Mouse (Mus musculus) v-Abl transformed pro-B cells (cell line): Measurements from ENCODE around the gene Herc4.

ENCODE experiments used
- in situ Hi-C, 2 experiments: fragments of 400-800 bp; cut with MboI; formaldehyde crosslinking; loops; one replicate each; pipeline ENCODE4 v1.15.1; 2025; ENCODE audit not compliant: unreplicated experiment in 2 of 2

The Herc4 gene

DNA sequence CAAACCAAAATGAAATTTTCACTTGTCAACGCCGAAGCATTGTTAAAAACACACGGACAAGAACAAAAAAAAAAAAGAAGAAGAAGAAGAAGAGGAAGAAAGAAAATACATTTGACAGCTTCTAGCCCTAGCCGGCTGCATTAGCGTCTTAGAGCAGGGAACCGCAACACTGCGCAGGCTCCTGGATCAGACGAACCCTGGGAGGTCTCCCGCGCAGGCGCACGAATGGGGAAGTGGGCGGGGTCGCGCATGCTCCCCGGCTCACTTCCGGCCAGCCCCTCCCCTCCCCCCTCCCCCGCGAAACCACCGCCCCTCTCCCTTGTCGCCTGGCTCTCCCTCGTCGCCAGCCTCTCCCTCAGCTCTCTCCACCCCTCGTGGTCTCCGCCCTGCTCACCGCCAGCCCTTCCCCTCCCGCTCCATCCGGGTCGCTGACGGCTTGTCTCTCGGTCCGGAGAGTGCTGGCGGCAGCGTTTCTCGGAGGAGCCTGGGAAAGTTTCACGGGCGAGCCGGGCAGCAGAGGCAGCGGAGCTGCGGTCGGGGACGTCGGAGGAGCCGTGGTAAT, at the start of gene Herc4:
Gene Herc4 (plus strand): TSS at position 318 of the 562 bp plus-strand sequence.
- in situ Hi-C loops: no loop called here

DNA sequence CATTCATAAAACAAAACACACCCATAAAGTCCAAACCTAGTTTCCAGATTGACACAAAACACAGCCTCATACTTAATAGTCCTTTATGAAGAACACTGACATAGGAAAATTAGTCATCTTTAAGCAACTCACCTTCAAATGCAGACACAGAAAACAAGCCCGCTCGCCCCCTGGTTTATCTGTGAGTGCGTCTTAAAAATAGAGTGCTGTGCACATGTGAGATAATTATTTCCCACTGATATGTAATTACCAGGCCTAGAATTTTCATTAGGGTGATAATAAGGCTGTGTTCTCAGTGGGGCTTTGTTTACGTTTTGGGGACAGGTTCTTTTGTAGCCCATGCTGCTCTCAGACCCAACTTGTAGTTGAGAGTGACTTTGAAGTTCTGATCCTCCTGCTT, 44.6 kb upstream of the Herc4 start:
- in situ Hi-C loops: no loop called here

DNA sequence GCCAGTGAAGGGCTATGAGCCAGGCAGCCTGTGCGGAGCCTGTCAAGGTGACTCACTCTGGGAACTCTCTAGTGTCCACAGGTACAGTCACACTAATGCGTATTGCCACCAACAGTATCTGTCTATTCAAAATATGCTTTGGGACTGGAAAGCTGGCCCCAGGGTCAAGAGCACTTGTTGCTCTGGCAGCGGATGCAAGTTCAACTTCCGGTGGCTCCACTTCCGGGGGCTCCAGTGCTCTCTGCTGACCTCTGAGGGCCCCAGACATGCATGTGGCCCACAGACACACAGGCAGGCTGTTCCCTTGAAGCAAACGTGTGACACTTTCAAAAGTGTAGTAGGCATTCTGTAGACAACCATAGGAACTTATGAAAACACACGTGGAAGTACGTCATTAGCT, 42.1 kb upstream of the Herc4 start:
- in situ Hi-C loops: no loop called here

DNA sequence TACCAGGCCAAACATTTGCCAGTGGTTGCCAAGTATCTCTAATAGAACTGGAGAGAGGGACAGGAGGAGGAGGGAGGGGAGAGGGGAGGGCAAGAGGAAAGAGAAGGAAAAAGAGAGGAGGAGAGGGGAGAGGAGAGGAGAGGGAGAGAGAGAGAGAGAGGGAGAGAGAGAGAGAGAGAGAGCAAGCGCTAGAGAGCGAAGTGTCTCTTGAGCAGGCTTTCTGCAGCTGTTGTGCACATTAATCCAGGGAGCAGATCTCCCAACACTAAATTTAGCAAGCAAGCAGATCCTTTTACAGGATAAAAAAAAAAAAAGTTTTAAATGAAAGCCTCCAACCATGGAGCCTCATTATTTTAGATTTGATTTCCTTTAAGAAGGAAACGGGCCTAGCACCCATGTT, 40.6 kb upstream of the Herc4 start:
- in situ Hi-C loops: no loop called here

DNA sequence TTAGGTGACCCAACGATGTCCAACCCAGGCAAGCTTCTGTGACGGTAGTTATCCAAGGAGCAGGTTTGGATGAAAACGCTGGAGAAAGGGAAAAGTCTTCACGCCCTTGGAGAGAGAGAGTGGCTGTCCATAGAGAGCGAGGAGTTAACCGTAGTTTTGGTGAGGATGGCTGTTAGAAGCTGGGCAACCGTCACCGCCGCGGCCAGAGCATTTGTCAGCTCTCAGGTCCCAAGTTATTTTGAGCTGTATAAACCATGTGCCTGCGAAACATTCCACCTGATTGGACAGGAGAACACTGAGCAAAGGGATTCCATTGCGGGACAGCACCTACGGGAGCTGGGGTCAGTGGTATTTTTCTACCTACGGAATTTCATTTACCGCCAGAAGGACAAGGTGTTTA, 39.9 kb upstream of the Herc4 start, which contains the start of gene Mypn:
Gene Mypn (minus strand): TSS at position 225 of the 400 bp plus-strand sequence.
- in situ Hi-C loops: no loop called here

DNA sequence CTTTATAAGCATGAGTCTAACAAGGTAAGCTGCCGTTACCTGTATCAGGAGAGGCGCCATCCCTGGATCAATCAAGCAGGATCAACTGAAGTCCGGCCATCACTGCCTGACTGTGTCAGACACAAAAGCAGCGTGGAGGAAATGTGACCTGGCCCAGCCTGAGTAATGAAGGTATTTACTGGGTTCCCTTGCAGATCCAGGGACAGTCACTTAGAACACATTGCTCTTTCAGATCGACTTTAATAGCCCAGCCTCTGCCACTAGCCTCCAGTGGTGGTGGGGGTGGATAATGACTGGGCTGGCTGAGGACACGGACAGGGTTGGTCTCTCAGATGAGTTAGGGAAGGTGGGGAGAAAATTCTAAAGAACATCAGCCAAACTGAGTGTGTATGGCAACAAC, 34.7 kb upstream of the Herc4 start:
- in situ Hi-C loops: no loop called here

DNA sequence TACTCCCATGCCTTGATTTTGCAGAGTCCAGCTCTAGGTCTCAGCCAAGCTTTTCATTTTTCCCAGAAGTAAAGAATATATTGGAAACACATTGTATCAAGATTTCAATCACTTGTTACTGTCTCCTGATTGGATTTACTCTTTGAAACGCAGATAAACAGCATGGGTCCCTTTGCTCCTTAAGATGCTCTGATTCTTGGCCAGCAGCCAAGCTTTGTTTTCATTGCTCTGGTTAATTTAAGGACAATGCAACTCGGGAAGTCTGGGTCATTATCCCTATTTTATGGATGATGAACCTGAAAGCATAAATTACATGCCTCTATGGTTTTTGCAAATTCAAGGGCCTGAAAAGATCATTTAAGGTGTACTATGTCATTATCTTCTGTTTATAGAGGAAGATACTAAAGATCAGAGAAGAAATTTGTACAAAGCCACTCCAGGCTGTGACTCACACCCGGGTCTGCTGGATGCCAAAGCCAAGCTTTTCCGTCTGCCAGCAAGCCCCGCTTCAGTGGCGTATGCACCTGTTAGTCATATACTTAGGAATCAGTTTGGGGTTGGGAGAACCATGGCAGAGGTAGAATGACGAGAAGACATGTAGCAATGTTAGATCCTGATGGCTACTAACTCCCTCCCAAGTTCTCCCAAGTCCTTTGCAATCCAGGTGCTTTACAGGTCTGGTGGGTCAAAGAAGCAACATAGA, 22.4 kb upstream of the Herc4 start:
- in situ Hi-C loops: no loop called here

DNA sequence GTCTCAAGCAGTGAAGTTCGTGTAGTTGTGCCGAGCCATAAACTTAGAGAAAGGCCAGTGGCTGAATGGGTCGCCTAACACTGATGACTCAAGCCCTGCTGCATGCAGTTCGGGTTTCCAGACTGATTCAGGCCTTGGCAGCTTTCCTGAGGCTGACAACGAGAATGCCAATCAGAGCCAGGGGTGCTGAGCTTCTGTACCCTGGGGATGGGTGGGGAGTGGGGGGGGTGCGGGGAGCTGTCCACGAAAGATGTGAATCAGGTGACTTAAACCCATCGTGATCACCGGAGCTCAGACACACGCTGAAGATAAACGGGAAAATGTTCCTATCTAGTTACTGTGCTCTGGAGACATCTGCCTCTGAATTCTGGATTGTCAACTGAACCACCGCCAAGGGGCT, 19.3 kb upstream of the Herc4 start:
- in situ Hi-C loops: no loop called here

DNA sequence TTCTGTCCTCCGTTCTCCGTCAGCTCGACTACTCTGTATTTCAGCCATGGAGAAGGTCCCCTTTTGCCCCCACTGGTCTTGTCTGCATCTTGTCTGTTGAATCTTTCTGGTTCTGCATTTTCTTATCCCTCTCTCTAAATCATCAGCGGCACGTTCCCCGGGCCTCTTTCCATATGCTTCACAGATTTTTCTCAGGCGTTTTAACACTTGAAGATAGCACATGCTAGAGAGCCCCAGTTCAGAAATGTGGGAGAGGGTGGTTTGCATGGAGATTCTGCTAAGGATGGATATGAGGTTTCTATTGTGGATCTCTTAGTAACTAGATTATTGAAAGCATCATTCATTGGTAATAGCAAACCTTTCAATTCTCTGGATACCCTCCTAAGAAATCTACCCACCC, 13.3 kb upstream of the Herc4 start:
- in situ Hi-C loops: no loop called here

DNA sequence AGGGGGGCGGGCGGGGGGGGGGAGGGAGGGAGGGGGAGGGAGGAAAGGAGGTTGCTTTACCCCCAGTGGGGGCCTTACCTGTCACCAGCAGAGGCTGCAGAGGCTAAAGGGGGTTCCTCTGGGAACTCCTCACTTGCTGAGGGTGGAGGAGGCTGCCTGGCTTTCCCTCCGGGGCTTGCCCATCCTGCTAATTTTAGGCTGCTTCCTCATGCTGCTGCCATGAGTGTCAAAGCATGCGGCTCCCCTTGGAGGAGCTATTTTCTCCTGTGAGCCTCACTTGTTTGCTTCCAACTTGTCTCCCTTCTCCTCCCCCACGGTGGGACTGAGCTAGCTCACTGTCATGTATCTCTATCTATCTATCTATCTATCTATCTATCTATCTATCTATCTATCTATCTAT, 12.8 kb upstream of the Herc4 start:
- in situ Hi-C loops: no loop called here

DNA sequence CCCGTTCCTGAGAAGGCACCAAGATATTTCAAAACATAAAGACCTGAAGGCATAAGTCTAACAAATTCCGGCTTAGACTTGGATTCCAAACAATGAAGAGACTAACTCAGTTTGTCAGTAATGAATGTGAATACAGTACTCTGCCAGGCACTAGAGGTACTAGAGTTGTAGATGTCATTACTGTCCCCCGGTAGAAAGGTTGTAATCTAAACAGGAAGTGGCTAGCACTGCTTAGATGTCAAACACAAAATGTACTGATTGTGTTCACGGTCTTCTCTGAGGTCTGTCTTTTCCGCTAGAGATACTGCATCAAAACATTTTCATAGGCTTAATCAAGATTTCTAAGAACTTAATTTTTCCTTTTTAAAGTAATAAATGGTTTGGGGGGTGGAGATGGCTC, 12.0 kb upstream of the Herc4 start:
- in situ Hi-C loops: no loop called here

DNA sequence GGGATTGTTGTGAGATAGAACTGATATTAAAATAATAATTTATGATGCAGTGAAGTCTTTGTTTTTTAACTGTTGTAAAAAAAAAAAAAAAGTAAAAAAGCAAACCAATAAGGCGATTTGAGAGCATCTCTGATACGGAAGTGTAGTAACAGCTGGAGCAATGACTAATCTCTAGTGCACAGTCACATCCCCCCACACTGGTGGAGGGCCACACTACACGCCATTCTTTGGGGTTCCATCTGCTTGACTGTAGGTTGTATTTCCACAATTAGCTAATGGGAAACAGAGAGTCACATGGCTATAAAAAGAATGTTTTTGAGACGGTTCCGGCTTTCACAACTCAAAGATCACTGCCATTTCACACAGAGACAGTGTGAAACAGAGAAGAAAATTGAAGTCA, 9.5 kb upstream of the Herc4 start:
- in situ Hi-C loops: no loop called here

DNA sequence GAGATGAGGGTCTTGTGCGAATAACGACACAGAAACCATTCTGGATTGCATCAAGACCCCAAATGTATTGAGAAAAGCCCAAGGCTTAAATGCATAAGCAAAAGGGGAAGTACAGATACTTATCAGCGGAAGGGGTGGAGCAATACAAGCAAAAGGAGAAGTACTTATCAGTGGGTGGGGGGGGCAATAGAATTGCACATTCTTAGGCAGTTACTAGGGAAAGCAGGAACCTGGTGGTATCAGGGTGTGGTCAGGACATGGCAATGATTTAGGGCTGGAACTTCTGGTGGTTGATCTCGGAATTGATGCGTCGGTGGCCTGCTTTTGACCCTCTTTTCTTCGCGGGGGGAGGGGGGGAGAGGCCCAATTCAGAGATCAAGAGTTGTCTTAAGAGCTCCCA, 7.7 kb upstream of the Herc4 start:
- in situ Hi-C loops: no loop called here

DNA sequence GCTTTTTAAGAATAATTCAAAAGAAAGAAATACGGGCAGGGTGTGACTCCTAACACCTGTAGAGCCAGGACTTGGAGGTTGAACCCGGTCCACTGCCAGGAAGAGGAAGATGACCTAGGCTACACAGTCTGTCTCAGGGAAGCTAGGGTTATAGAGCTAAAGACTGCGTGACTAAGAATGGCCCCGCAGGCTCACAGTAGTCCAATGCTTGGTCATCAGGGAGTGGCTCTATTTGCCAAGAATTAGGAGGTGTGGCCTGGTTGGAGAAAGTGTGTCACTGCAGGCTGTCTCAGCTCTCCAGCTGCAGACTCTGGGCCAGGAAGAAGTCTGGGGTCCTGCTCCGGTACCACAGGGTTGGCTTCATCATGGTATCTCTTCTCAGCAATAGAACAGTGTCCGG, 6.9 kb upstream of the Herc4 start:
- in situ Hi-C loops: no loop called here

DNA sequence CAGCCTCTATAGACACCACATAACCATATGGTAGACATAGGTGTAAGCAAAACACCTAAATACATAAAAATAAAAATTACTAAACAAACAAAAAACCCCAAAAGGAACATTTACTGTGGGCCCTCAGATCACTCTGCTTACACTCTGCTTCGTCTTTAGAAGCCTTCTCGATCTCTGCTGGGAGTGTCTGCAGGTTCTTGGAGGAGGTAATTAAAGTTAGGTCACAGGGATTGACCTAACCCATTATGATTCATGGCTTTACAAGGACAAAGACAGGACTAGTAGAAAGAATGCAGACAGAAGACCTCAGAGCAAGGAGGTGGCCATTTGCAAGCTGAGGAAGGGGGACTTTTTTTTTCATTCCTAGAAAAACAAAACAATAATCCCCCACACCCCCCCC, 6.4 kb upstream of the Herc4 start:
- in situ Hi-C loops: no loop called here

DNA sequence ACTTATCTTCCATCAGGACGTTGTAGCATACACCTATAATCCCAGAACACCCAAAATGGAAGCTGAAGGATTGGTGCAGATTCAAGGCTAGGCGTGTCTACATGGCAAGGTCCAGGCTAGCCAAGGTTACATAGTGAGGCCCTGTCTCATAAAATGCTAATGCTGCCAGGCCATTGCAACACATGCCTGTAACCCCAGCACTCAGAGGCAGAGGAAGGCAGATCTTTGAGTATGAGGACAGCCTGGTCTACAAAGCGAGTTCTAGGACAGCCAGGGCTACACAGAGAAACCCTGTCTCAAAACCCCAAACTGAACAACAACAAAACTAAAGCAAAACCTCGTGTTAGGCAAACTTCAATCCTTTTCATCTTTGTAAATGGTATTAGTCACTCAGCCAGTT, 5.5 kb upstream of the Herc4 start:
- in situ Hi-C loops: no loop called here

DNA sequence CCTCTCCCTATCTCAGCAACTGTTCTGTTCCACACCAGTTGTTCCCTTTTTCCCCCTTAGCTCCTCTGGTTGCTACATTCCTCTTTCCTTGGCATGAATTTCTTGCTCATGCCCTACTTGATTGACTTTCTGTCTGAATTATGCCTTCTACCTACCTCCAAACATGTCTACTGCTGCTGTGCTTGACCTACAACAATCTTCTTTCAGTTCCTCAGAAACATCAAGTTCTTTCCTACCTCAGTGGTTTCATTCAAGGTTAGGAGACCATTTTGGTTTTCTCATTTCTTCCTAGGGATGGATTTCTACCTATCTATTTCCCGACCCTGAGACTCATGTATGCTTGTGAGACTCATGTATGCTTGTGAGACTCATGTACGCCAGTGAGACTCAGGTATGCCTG, 3.8 kb upstream of the Herc4 start:
- in situ Hi-C loops: no loop called here

DNA sequence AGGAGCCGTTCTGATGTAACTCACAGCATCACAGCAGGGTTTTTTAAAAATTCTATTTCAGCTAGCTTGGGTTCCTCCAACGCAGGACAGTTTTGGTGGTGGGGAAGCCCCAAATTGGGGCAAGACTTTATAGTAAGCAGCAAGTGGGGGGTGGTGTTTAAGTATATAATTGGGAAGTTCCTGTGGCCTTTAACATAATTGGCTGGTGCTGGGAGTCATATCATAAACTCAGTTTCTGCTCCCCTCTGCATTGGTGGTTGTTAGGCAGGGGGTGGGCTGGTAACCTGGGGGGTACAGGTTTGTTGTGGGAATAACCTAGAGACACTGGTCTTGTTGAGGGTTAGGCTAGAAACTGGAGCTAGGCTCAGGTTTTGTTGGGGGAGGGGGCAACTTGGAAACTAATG, 2.7 kb upstream of the Herc4 start:
- in situ Hi-C loops: no loop called here

DNA sequence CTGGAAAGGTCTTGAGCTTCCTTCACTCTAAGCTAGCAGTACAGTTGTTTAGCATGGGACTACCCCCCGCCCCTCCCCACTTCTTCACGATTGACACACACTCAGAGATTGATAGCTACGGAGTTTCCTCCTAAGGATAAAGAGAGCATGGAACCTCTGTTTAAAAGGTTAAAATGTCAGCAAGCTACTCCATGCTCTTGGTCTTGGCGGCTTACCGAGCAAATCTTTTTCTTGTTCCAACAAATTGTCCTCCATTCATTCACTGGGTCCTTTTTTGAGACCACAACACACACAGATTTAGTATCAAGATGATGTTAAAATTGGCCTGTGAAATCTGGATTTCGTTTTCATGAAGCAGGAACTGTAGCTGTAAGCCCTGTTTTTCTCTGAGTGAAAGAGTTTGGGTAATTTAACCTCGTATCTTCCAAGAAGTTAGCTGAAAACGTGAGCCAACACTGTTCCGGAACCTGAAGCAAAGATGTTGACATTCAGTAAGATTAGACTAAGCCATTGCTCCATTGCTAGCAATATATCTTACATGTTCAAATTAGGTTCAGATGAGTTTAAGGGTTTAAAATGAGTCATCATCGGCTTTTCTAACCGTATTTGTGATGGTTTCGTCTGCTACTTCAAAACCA, 693 bp upstream of the Herc4 start:
- in situ Hi-C loops: no loop called here

DNA sequence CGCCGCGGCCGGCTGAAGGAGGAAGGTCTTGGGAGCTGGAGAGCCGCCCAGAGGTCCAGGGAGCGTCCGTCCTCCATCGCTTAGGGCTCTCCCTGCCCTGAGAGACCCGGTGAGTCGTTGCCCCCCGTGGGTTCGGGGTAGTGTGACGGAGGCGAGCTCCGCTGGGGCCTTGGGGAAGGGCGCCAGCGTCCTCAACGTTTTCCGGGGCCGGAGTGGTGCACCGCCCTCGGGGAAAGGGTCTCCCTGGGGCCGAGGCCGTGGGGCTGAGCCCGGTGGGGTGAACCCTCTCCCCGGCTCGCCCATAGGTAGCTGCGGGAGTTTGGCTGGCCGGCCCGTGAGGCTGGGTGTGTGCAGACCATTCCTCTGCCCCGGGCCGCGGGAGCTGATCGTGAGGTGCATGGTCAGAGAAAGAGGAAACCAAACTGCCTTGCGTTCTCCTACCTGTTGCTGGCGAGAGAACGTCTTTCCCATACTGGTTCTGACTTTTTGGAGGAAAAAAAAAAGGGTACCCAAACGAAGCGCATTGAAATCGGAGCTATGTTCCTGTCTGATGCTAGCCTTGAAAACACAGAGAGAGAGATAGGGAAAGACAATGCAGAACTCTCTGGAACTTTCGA, 553 bp downstream of the Herc4 start:
- in situ Hi-C loops: no loop called here

DNA sequence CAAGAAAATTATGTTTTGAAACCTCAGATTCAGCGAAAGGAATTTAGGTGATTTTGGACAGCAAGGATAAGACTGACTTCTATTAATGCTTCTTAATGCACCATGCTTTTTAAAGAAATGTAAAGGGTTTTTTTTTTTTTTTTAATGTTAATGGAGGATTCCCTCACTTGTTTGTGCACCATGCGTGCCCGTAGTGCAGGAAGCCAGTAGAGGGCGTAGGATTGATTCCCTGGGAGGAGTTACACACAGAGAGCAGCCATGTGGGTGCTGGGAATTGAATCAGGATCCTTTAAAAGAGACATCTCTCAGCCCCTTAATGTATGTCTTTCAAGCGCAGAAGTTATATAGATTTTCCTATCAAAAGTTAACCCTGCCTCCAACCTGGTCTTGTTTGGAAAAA, 1.1 kb downstream of the Herc4 start:
- in situ Hi-C loops: loop anchor here (5.0 kb wide), 3 partner anchors 67 to 92 kb away; no protein-coding TSS in a partner anchor

DNA sequence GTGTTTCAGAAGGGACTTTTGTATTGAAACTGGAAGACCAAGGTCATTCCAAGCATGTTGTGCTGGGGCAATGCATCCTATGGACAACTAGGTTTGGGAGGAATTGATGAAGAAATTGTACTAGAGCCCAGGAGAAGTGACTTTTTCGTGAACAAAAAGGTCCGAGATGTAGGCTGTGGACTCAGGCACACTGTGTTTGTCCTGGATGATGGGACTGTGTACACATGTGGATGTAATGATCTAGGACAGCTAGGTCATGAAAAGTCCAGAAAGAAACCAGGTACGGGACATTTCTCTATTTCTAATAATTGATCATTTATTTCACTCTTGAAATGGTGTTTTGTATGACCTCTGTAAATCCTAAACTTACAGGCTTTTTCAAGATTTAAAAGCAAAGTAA, 2.2 kb downstream of the Herc4 start:
- in situ Hi-C loops: loop anchor here (5.0 kb wide), 3 partner anchors 69 to 94 kb away; no protein-coding TSS in a partner anchor
